Comparison of ENCODE assay signal across 21 mouse cellular contexts in genomic region chr10:19938738-19939137, GRCm38 (mm10). TPM values are rescaled to one million over a fixed set of nuclear protein-coding genes. Genes with fewer than 3 reads are reported as not detected.
A peak's percentile ranks its signal among the peaks of the same experiment; 100 is the strongest.
DNase-seq lines count a peak whose midpoint lies in the region; ATAC-seq and TF ChIP-seq lines count a peak whose summit lies in the region.
"Had no signal": no experiment of that assay in that cellular context is flagged by ENCODE, and none has a peak within 500 bp of the region (broad histone marks: within the 10 kb centered on the region; RNA-seq: fewer than 3 reads in every experiment).

No protein-coding gene starts in this region.

- no peak for TF ChIP-seq POLR2A in liver, adult 2 months (IDR thresholded peaks at IDR 0.05; ENCODE audit: extremely low read depth, insufficient read depth, low read length)

- 56% methylated on average over 6 of the region's 6 CpGs for WGBS in liver, adult 2 months
- 78% methylated on average over 6 of the region's 6 CpGs for WGBS in liver, embryonic 11.5 days

- intact Hi-C loops in gastrocnemius, adult 2 months (cut with DNase I) = loop anchor here (10.0 kb wide), 1 partner anchor 66 kb away; no protein-coding TSS in a partner anchor

- no peak overlapping the region for H3K4me2 ChIP-seq in liver, embryonic 11.5 days
- H3K4me2 ChIP-seq: embryonic facial prominence, embryonic 13.5 days; heart, embryonic 11.5 days; hindbrain, embryonic 14.5 days; intestine, embryonic 15.5 days; lung, embryonic 15.5 days; midbrain, embryonic 15.5 days; neural tube, embryonic 15.5 days had no signal

- TF ChIP-seq CTCF in gastrocnemius, adult 2 months (IDR thresholded peaks at IDR 0.05) = no peak
- TF ChIP-seq CTCF in liver, adult 2 months (IDR thresholded peaks at IDR 0.05; ENCODE audit: low read depth, low read length) = no peak

- DNase-seq in gastrocnemius, adult 2 months = no peak
- no peak for DNase-seq in gastrocnemius, adult 8-10 months (ENCODE audit: low spot score in 2 of 2)
- DNase-seq in liver, adult 2 months (ENCODE audit: extremely low read depth, low read depth, low spot score) = peak; percentile 30
- DNase-seq in liver, embryonic 11.5 days (ENCODE audit: low spot score) = no peak
- DNase-seq in kidney, postnatal 25 days = peak; percentile 15 to 64
- DNase-seq in thymus, postnatal 36 days = no peak
- DNase-seq: cerebellum, adult 9-11 months; heart, postnatal 14 days had no signal

- H3K9me3 ChIP-seq in liver, embryonic 11.5 days (ENCODE audit: control insufficient read depth, low read length) = no peaks in the 10 kb centered on the region
- H3K9me3 ChIP-seq: embryonic facial prominence, embryonic 13.5 days; intestine, embryonic 15.5 days; limb, embryonic 10.5 days; liver, embryonic 13.5 days; lung, embryonic 15.5 days; midbrain, embryonic 15.5 days; neural tube, embryonic 15.5 days had no signal

- H3K27ac ChIP-seq in gastrocnemius, adult 2 months = peak overlapping the region; percentile 80; the same call in 1 of the 2 replicates
- H3K27ac ChIP-seq in liver, adult 2 months (replicated peaks; ENCODE audit: insufficient read depth, low read depth, low read length) = no peak overlapping the region; the same call in 1 of the 2 replicates
- H3K27ac ChIP-seq in liver, embryonic 11.5 days (ENCODE audit: low read depth, low read length) = no peak overlapping the region
- H3K27ac ChIP-seq in brown adipose tissue, adult 24 weeks (replicated peaks; ENCODE audit: low read depth, low read length) = peak overlapping the region; percentile 92; the same call in 1 of the 2 replicates
- H3K27ac ChIP-seq: embryonic facial prominence, embryonic 13.5 days; hindbrain, embryonic 14.5 days; intestine, embryonic 15.5 days; limb, embryonic 10.5 days; liver, embryonic 13.5 days; lung, embryonic 15.5 days; midbrain, embryonic 15.5 days; neural tube, embryonic 15.5 days had no signal

- no peak overlapping the region for H3K4me3 ChIP-seq in gastrocnemius, adult 2 months
- H3K4me3 ChIP-seq in liver, adult 2 months (ENCODE audit: insufficient read depth, low read depth, low read length) = no peak overlapping the region
- no peak overlapping the region for H3K4me3 ChIP-seq in liver, embryonic 11.5 days (ENCODE audit: low read depth, low read length)
- H3K4me3 ChIP-seq in brown adipose tissue, adult 24 weeks (ENCODE audit: insufficient read depth, low read depth, low read length) = no peak overlapping the region
- H3K4me3 ChIP-seq: embryonic facial prominence, embryonic 13.5 days; intestine, embryonic 15.5 days; limb, embryonic 10.5 days; liver, embryonic 13.5 days; lung, embryonic 15.5 days; midbrain, embryonic 15.5 days; neural tube, embryonic 15.5 days had no signal

- H3K27me3 ChIP-seq in liver, adult 2 months (ENCODE audit: control insufficient read depth, insufficient read depth, low read length) = no peaks in the 10 kb centered on the region
- H3K27me3 ChIP-seq in liver, embryonic 11.5 days (replicated peaks; ENCODE audit: control insufficient read depth, insufficient read depth, low read length) = no peaks in the 10 kb centered on the region
- H3K27me3 ChIP-seq: embryonic facial prominence, embryonic 13.5 days; intestine, embryonic 15.5 days; lung, embryonic 15.5 days had no signal

- H3K36me3 ChIP-seq in liver, adult 2 months (ENCODE audit: control insufficient read depth, insufficient read depth, low read length) = no peaks in the 10 kb centered on the region
- no peaks in the 10 kb centered on the region for H3K36me3 ChIP-seq in liver, embryonic 11.5 days (ENCODE audit: control insufficient read depth, insufficient read depth, low read length)
- H3K36me3 ChIP-seq: embryonic facial prominence, embryonic 13.5 days; G1E; intestine, embryonic 15.5 days; limb, embryonic 10.5 days; liver, embryonic 13.5 days; lung, embryonic 15.5 days; midbrain, embryonic 15.5 days; neural tube, embryonic 15.5 days had no signal

- H3K9ac ChIP-seq in liver, adult 2 months (ENCODE audit: low read depth, low read length) = no peak overlapping the region
- H3K9ac ChIP-seq in liver, embryonic 11.5 days (ENCODE audit: low read depth, low read length) = no peak overlapping the region
- H3K9ac ChIP-seq: embryonic facial prominence, embryonic 13.5 days; hindbrain, embryonic 14.5 days; intestine, embryonic 15.5 days; liver, embryonic 13.5 days; lung, embryonic 15.5 days; midbrain, embryonic 15.5 days; neural tube, embryonic 15.5 days had no signal

- H3K79me2 ChIP-seq in liver, adult 2 months (ENCODE audit: control insufficient read depth, insufficient read depth, low read length) = peaks cover 38% of the 10 kb centered on the region; the same call in 1 of the 2 replicates

- no peak for ATAC-seq in liver, embryonic 11.5 days (replicated peaks; ENCODE audit: low FRiP score)
- no peak for ATAC-seq in erythroblast, adult 5-6 weeks (replicated peaks; ENCODE audit: low FRiP score, poor library complexity, severe bottlenecking)
- ATAC-seq: forebrain, embryonic 16.5 days; intestine, embryonic 15.5 days; midbrain, embryonic 15.5 days had no signal

- H3K4me1 ChIP-seq in liver, adult 2 months (ENCODE audit: control insufficient read depth, insufficient read depth, low read length) = peaks cover 26% of the 10 kb centered on the region
- peaks cover 5% of the 10 kb centered on the region for H3K4me1 ChIP-seq in liver, embryonic 11.5 days (replicated peaks; ENCODE audit: control insufficient read depth, insufficient read depth, low read length)
- peaks cover 39% of the 10 kb centered on the region for H3K4me1 ChIP-seq in brown adipose tissue, adult 24 weeks (ENCODE audit: control insufficient read depth, insufficient read depth, insufficient read length, low read length)

RNA-seq across cellular contexts. Expression of gene Map3k5, which starts 4.5 kb away (rescaled TPM):
- total RNA-seq in gastrocnemius, adult 2 months (2021) = 10 to 100 TPM in 1 of 2 experiments, 1 to 10 TPM in 1; 8.6 to 15.2 TPM
- 1 to 10 TPM; 6.0 to 8.3 (median 6.6) TPM for total RNA-seq in gastrocnemius, adult 8-10 months (2022)
- total RNA-seq in liver, adult 2 months (2014; rRNA removed) = 25.4 and 26.4 TPM in 2 replicates
- 2.8 and 2.9 TPM in 2 replicates for polyA plus RNA-seq in liver, adult 2 months (2012; rRNA removed)
- polyA plus RNA-seq in liver, embryonic 11.5 days (2014; fragmentation: Nextera tagmentation; extraction: Ambion mirVana) = 1.2 and 1.8 TPM in 2 replicates
- polyA plus RNA-seq in brown adipose tissue, adult 24 weeks (2012; ENCODE audit: insufficient read depth, insufficient read length, missing spikeins) = 10.9 and 13.1 TPM in 2 replicates
- 3.1 and 4.2 TPM in 2 replicates for total RNA-seq in erythroblast, adult 5-6 weeks (2015; ENCODE audit: low replicate concordance)
- 4.6 and 8.8 TPM in 2 replicates for total RNA-seq in erythroblast, adult 5-6 weeks (2017; ENCODE audit: low replicate concordance)

RNA-seq across cellular contexts. Expression of gene Pex7, which starts 31.2 kb away (rescaled TPM):
- 10 to 100 TPM; 16.1 to 23.8 TPM for total RNA-seq in gastrocnemius, adult 2 months (2021)
- total RNA-seq in gastrocnemius, adult 8-10 months (2022) = 10 to 100 TPM; 20.6 to 25.0 (median 24.3) TPM
- total RNA-seq in liver, adult 2 months (2014; rRNA removed) = 112 and 114 TPM in 2 replicates
- 118 and 129 TPM in 2 replicates for polyA plus RNA-seq in liver, adult 2 months (2012; rRNA removed)
- 40.8 and 43.8 TPM in 2 replicates for polyA plus RNA-seq in liver, embryonic 11.5 days (2014; fragmentation: Nextera tagmentation; extraction: Ambion mirVana)
- 64.0 and 71.4 TPM in 2 replicates for polyA plus RNA-seq in brown adipose tissue, adult 24 weeks (2012; ENCODE audit: insufficient read depth, insufficient read length, missing spikeins)
- total RNA-seq in erythroblast, adult 5-6 weeks (2015; ENCODE audit: low replicate concordance) = 4.2 and 6.5 TPM in 2 replicates
- 3.3 and 4.2 TPM in 2 replicates for total RNA-seq in erythroblast, adult 5-6 weeks (2017; ENCODE audit: low replicate concordance)

Comparison
In these comparisons a context has a peak if more than half of its experiments do, and no peak if none do; other contexts are left out.
1. DNase-seq: peak in liver, adult 2 months (single experiment) and kidney, postnatal 25 days (2 of 2); none in gastrocnemius, adult 2 months (single experiment), gastrocnemius, adult 8-10 months (0 of 2), liver, embryonic 11.5 days (single experiment) and thymus, postnatal 36 days (0 of 2).
2. H3K27ac ChIP-seq: peak in gastrocnemius, adult 2 months (single experiment) and brown adipose tissue, adult 24 weeks (single experiment); none in liver, adult 2 months (single experiment) and liver, embryonic 11.5 days (single experiment).